Mouse (Mus musculus): ENCODE measurements around the gene Emd. TPM values are rescaled to one million over a fixed set of nuclear protein-coding genes. Genes with fewer than 3 reads are reported as not detected.

Emd gene
- polyA plus RNA-seq, 1 experiment from 2014 or later = 10.1 TPM

Small RNA genes lying within 50 kb of the gene (microRNA-seq; reads per million reads assigned to microRNA genes)
- gene Mir7091 = 1.4 reads per million

Other genes starting within 250 kb of the Emd start
- 44.6 and 45.8 TPM in 2 replicates for gene Irak1, start 230.8 kb upstream of the Emd start, polyA plus RNA-seq (2016; fragmentation: Nextera tagmentation; extraction: Ambion mirVana)
- not detected in 2 replicates for gene Opn1mw, start 127.2 kb upstream of the Emd start, polyA plus RNA-seq (2016; fragmentation: Nextera tagmentation; extraction: Ambion mirVana)
- gene Mecp2, start 119.3 kb upstream of the Emd start, polyA plus RNA-seq (2016; fragmentation: Nextera tagmentation; extraction: Ambion mirVana) = 8.1 and 9.4 TPM in 2 replicates
- gene Tex28, start 86.8 kb upstream of the Emd start, polyA plus RNA-seq (2016; fragmentation: Nextera tagmentation; extraction: Ambion mirVana) = not detected in 2 replicates
- gene Tktl1, start 77.4 kb upstream of the Emd start, polyA plus RNA-seq (2016; fragmentation: Nextera tagmentation; extraction: Ambion mirVana) = not detected in 2 replicates
- gene Flna, start 4.9 kb upstream of the Emd start, polyA plus RNA-seq (2016; fragmentation: Nextera tagmentation; extraction: Ambion mirVana) = 79.2 and 80.1 TPM in 2 replicates
- 624 and 688 TPM in 2 replicates for gene Rpl10, start 16.1 kb downstream of the Emd start, polyA plus RNA-seq (2016; fragmentation: Nextera tagmentation; extraction: Ambion mirVana)
- 33.4 and 36.5 TPM in 2 replicates for gene Taz, start 27.2 kb downstream of the Emd start, polyA plus RNA-seq (2016; fragmentation: Nextera tagmentation; extraction: Ambion mirVana)
- gene Dnase1l1, start 27.6 kb downstream of the Emd start, polyA plus RNA-seq (2016; fragmentation: Nextera tagmentation; extraction: Ambion mirVana) = 19.8 and 21.6 TPM in 2 replicates
- 76.4 and 77.9 TPM in 2 replicates for gene Atp6ap1, start 42.4 kb downstream of the Emd start, polyA plus RNA-seq (2016; fragmentation: Nextera tagmentation; extraction: Ambion mirVana)
- 64.1 and 78.8 TPM in 2 replicates for gene Gdi1, start 50.3 kb downstream of the Emd start, polyA plus RNA-seq (2016; fragmentation: Nextera tagmentation; extraction: Ambion mirVana)
- gene Fam50a, start 58.3 kb downstream of the Emd start, polyA plus RNA-seq (2016; fragmentation: Nextera tagmentation; extraction: Ambion mirVana) = 44.3 and 44.5 TPM in 2 replicates
- gene Plxna3, start 74.4 kb downstream of the Emd start, polyA plus RNA-seq (2016; fragmentation: Nextera tagmentation; extraction: Ambion mirVana) = 2.4 and 2.6 TPM in 2 replicates
- gene Lage3, start 98.9 kb downstream of the Emd start, polyA plus RNA-seq (2016; fragmentation: Nextera tagmentation; extraction: Ambion mirVana) = 67.1 and 69.0 TPM in 2 replicates
- gene Ubl4a, start 118.5 kb downstream of the Emd start, polyA plus RNA-seq (2016; fragmentation: Nextera tagmentation; extraction: Ambion mirVana) = 50.1 and 50.7 TPM in 2 replicates
- 9.7 and 9.9 TPM in 2 replicates for gene Slc10a3, start 118.7 kb downstream of the Emd start, polyA plus RNA-seq (2016; fragmentation: Nextera tagmentation; extraction: Ambion mirVana)
- gene Fam3a, start 138.6 kb downstream of the Emd start, polyA plus RNA-seq (2016; fragmentation: Nextera tagmentation; extraction: Ambion mirVana) = 10.7 and 12.4 TPM in 2 replicates
- 21.6 and 22.4 TPM in 2 replicates for gene Ikbkg, start 138.6 kb downstream of the Emd start, polyA plus RNA-seq (2016; fragmentation: Nextera tagmentation; extraction: Ambion mirVana)
- gene G6pdx, start 174.5 kb downstream of the Emd start, polyA plus RNA-seq (2016; fragmentation: Nextera tagmentation; extraction: Ambion mirVana) = 56.5 and 60.4 TPM in 2 replicates
- gene Gm6880, start 226.7 kb downstream of the Emd start, polyA plus RNA-seq (2016; fragmentation: Nextera tagmentation; extraction: Ambion mirVana) = not detected in 2 replicates